Mouse (Mus musculus): ENCODE data around the gene Lsg1.
A peak's percentile ranks its signal among the peaks of the same experiment; 100 is the strongest.

Lsg1 gene

GRCm38 (mm10) chr16:30554109-30554508, 33.3 kb downstream of the Lsg1 start:
- ATAC-seq (ENCODE audit: insufficient number of reproducible peaks, low FRiP score, low TSS enrichment): no peak

- 0 out of 2 replicates have a peak, but pooled peaks have one; percentile 21 for ATAC-seq (ENCODE audit: insufficient number of reproducible peaks, low FRiP score, low TSS enrichment)
Measured at GRCm38 (mm10) chr16:30552621-30553338, 34.6 kb downstream of the Lsg1 start.

GRCm38 (mm10) chr16:30550748-30551192, 36.6 kb downstream of the Lsg1 start, which contains the start of gene Tmem44:
TSS of gene Tmem44 (minus strand) at chr16:30550842.
- no peak for ATAC-seq (ENCODE audit: insufficient number of reproducible peaks, low FRiP score, low TSS enrichment)

GRCm38 (mm10) chr16:30549966-30550747, 37.2 kb downstream of the Lsg1 start:
- peak; percentile 76 for ATAC-seq (ENCODE audit: insufficient number of reproducible peaks, low FRiP score, low TSS enrichment)

GRCm38 (mm10) chr16:30549516-30549915, 37.9 kb downstream of the Lsg1 start:
- no peak for ATAC-seq (ENCODE audit: insufficient number of reproducible peaks, low FRiP score, low TSS enrichment)

- ATAC-seq (ENCODE audit: insufficient number of reproducible peaks, low FRiP score, low TSS enrichment): no peak
Measured at GRCm38 (mm10) chr16:30548291-30548690, 39.1 kb downstream of the Lsg1 start.

- ATAC-seq (ENCODE audit: insufficient number of reproducible peaks, low FRiP score, low TSS enrichment): no peak
Measured at GRCm38 (mm10) chr16:30544693-30545092, 42.7 kb downstream of the Lsg1 start.

- no peak for ATAC-seq (ENCODE audit: insufficient number of reproducible peaks, low FRiP score, low TSS enrichment)
Measured at GRCm38 (mm10) chr16:30543386-30543785, 44.0 kb downstream of the Lsg1 start.

GRCm38 (mm10) chr16:30542826-30543225, 44.6 kb downstream of the Lsg1 start:
- no peak for ATAC-seq (ENCODE audit: insufficient number of reproducible peaks, low FRiP score, low TSS enrichment)

GRCm38 (mm10) chr16:30540107-30541001, 47.0 kb downstream of the Lsg1 start:
- ATAC-seq (ENCODE audit: insufficient number of reproducible peaks, low FRiP score, low TSS enrichment): 0 out of 2 replicates have a peak, but pooled peaks have one; percentile 18

GRCm38 (mm10) chr16:30539433-30539832, 48.0 kb downstream of the Lsg1 start:
- no peak for ATAC-seq (ENCODE audit: insufficient number of reproducible peaks, low FRiP score, low TSS enrichment)

- ATAC-seq (ENCODE audit: insufficient number of reproducible peaks, low FRiP score, low TSS enrichment): no peak
Measured at GRCm38 (mm10) chr16:30535075-30535474, 52.3 kb downstream of the Lsg1 start.

- ATAC-seq (ENCODE audit: insufficient number of reproducible peaks, low FRiP score, low TSS enrichment): no peak
Measured at GRCm38 (mm10) chr16:30533592-30533991, 53.8 kb downstream of the Lsg1 start.

- ATAC-seq (ENCODE audit: insufficient number of reproducible peaks, low FRiP score, low TSS enrichment): no peak
Measured at GRCm38 (mm10) chr16:30532929-30533328, 54.5 kb downstream of the Lsg1 start.

GRCm38 (mm10) chr16:30531761-30532406, 55.5 kb downstream of the Lsg1 start:
- ATAC-seq (ENCODE audit: insufficient number of reproducible peaks, low FRiP score, low TSS enrichment): no peak

- no peak; the same call in 1 of the 2 replicates for ATAC-seq (ENCODE audit: insufficient number of reproducible peaks, low FRiP score, low TSS enrichment)
Measured at GRCm38 (mm10) chr16:30530815-30531214, 56.6 kb downstream of the Lsg1 start.

GRCm38 (mm10) chr16:30528386-30528785, 59.0 kb downstream of the Lsg1 start:
- no peak for ATAC-seq (ENCODE audit: insufficient number of reproducible peaks, low FRiP score, low TSS enrichment)

GRCm38 (mm10) chr16:30527889-30528288, 59.5 kb downstream of the Lsg1 start:
- no peak for ATAC-seq (ENCODE audit: insufficient number of reproducible peaks, low FRiP score, low TSS enrichment)

GRCm38 (mm10) chr16:30525756-30526155, 61.6 kb downstream of the Lsg1 start:
- ATAC-seq (ENCODE audit: insufficient number of reproducible peaks, low FRiP score, low TSS enrichment): no peak

GRCm38 (mm10) chr16:30524481-30524880, 62.9 kb downstream of the Lsg1 start:
- no peak for ATAC-seq (ENCODE audit: insufficient number of reproducible peaks, low FRiP score, low TSS enrichment)
